Mouse (Mus musculus) midbrain, embryonic 12.5 days (tissue): ENCODE results near the gene Rab11fip4. TPM values are rescaled to one million over a fixed set of nuclear protein-coding genes. Genes with fewer than 3 reads are reported as not detected.
A peak's percentile ranks its signal among the peaks of the same experiment; 100 is the strongest.

Experiments used
- ATAC-seq: fragments of 200-750 bp; cut with Nextera tagmentation; 2 replicates; pipeline ENCODE4 v1.8.0; 2017; ENCODE audit warnings: low read depth, moderate TSS enrichment, moderate library complexity; ENCODE audit not compliant: low FRiP score
- H3K27ac ChIP-seq: fragments of 300-500 bp; sonication (generic); replicated peaks from 2 replicates; pipeline ENCODE4 v1.5.1; 2016; ENCODE audit warnings: mild to moderate bottlenecking
- H3K27me3 ChIP-seq: fragments of 300-500 bp; sonication (generic); 2 replicates; pipeline ENCODE4 v1.6.1; 2016; ENCODE audit warnings: mild to moderate bottlenecking
- H3K36me3 ChIP-seq: fragments of 300-500 bp; sonication (generic); 2 replicates; pipeline ENCODE4 v1.6.1; 2016
- H3K4me1 ChIP-seq: fragments of 300-500 bp; sonication (generic); 2 replicates; pipeline ENCODE4 v1.6.1; 2016
- H3K4me2 ChIP-seq: fragments of 300-500 bp; sonication (generic); replicated peaks from 2 replicates; pipeline ENCODE4 v1.6.1; 2016; ENCODE audit warnings: mild to moderate bottlenecking, moderate library complexity
- H3K4me3 ChIP-seq: fragments of 300-500 bp; sonication (generic); 2 replicates; pipeline ENCODE4 v1.5.1; 2016; ENCODE audit warnings: mild to moderate bottlenecking
- H3K9ac ChIP-seq: fragments of 300-500 bp; sonication (generic); replicated peaks from 2 replicates; pipeline ENCODE4 v1.6.1; 2016; ENCODE audit warnings: mild to moderate bottlenecking, moderate library complexity
- H3K9me3 ChIP-seq: fragments of 300-500 bp; sonication (generic); 2 replicates; pipeline ENCODE4 v1.6.1; 2016; ENCODE audit warnings: mild to moderate bottlenecking
- WGBS: fragments of 180-500 bp; shearing (Covaris S2); methylation state at CpG from one replicate; pipeline ENCODE4 v1.1.7; 2016; 5-methylcytosine and 5-hydroxymethylcytosine counted together
- polyA plus RNA-seq: library from polyadenylated mRNA; unstranded; fragments of >200 nt; fragmentation: Nextera tagmentation; extraction: Ambion mirVana; gene quantifications from 2 replicates; pipeline ENCODE4 v1.2.1, GENCODE M21; 2016

Rab11fip4 gene
- 20.6 and 26.8 TPM in 2 replicates for polyA plus RNA-seq

DNA sequence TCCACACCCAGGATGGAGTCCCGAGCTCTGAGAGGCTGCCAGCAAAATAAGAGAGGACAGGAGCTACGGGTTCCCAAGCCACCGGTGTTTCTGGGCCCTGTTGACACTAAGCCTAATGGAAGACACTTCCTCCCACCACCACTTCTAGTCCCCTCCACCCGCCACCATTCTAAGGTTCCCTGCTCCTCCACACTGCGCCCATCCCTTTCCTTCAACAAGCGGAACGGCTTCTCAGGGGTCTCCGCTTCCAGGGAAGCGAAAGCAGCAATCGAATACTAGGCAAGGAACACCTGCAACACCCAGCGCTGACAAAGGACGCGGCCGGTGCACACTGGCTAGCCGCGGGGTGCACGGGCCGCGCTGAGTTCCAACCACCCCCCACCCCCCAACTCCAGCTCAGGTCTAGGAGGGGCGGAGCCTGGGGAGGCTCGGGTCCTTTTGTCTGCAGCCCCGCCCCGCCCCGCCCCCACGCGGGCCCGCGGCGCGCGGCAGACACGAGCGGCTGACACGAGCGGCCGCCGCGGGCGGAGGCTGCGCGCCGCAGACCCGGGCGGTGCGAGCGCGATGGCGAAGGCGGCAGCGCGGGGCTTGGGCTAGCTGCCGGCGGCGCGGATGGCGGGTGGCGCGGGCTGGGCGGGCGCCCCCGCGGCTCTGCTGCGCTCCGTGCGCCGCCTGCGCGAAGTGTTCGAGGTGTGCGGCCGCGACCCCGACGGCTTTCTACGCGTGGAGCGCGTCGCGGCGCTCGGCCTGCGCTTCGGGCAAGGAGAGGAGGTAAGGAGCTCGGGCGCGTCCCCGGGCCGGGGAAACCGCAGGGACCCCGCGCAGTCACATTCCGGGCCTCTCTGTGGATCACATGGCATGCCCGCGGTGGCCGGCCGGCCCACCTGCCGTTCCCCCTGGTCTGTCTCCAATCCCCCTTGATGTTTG lies at the start of gene Rab11fip4:
Gene Rab11fip4 (plus strand): TSS at position 549 of the 927 bp plus-strand sequence.
- peak; percentile 75 for ATAC-seq
- H3K9me3 ChIP-seq: no peaks in the 10 kb centered on the region
- H3K27ac ChIP-seq: peak within 1 kb of the TSS; percentile 70
- peaks cover 37% of the 10 kb centered on the region for H3K4me1 ChIP-seq
- H3K4me2 ChIP-seq: peak within 1 kb of the TSS; percentile 84
- WGBS: 2% methylated on average over 64 of the region's 98 CpGs
- peaks cover 36% of the 10 kb centered on the region for H3K27me3 ChIP-seq
- H3K36me3 ChIP-seq: no peaks in the 10 kb centered on the region
- H3K9ac ChIP-seq: peak within 1 kb of the TSS; percentile 82
- H3K4me3 ChIP-seq: peak within 1 kb of the TSS; percentile 79

DNA sequence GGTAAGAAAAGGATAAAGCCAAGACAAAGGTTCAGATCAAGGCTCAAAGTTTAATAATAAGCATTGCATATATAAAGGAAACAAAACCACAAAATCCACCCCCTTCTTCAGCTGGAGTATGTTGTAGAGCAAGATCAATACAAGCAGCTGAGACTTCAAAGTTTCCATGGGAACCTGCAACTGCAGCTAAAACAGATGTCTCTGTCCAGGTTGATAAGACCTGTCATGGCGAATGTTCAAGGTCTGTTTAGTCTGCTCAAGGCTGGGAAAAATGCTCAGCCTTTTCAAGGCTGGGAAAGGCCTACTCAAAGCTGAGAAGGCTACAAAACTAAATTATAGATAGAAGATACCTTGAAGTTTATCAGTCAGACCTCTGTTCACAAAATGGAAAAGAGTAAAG lies 38.4 kb upstream of the Rab11fip4 start:
- Histone ChIP-seq H3K4me3 (no peak overlapping the region), H3K9me3 (no peaks in the 10 kb centered on the region), H3K4me1 (no peaks in the 10 kb centered on the region), H3K36me3 (peaks cover 80% of the 10 kb centered on the region), H3K4me2 (no peak overlapping the region), H3K27ac (no peak overlapping the region), H3K9ac (no peak overlapping the region), H3K27me3 (no peaks in the 10 kb centered on the region)
- ATAC-seq: no peak
- 78% methylated on average over 1 of the region's 1 CpGs for WGBS

DNA sequence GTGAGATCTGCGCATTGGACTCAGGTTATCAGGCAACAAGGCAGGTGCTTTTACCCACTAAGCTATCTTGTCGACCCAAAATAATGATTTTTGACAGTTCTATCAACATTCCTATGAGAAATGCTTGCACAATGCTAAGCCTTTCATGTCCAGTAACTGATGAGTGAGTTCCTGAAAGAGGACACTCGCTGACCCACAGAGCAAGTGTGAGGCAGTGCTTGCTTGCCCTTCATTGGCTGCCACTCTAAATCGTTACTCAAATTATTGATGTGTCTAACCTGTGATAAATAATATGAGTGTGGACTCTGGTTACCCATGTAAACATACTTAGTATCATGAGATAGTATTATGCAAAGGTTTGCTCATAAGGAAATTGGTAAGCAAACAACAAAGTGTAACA lies 30.5 kb upstream of the Rab11fip4 start:
- no peak for ATAC-seq
- Histone ChIP-seq H3K4me2 (no peak overlapping the region), H3K36me3 (peaks cover 82% of the 10 kb centered on the region), H3K4me3 (no peak overlapping the region), H3K27ac (no peak overlapping the region), H3K4me1 (no peaks in the 10 kb centered on the region), H3K9ac (no peak overlapping the region), H3K27me3 (no peaks in the 10 kb centered on the region), H3K9me3 (no peaks in the 10 kb centered on the region)
- WGBS: 91% methylated on average over 4 of the region's 4 CpGs

DNA sequence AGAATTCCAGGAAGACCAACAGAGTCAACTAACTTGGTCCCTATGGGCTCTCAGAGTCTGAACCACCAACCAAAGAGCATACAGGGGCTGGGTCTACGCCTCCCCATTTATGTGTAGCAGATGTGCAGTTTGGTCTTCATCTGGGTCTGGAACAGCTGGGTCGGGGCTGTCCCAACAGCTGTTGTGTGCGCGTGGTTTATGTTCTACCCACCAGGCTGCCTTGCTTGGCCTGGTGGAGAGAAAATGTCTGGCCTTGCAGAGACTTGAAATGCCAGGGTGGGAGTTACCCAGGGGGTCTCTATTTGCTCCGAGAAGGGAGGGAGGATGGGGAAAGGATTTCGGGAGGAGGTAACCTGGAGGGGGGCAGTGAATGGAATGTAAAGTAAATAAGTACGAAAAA lies 27.5 kb upstream of the Rab11fip4 start:
- 89% methylated on average over 7 of the region's 7 CpGs for WGBS
- H3K27me3 ChIP-seq: no peaks in the 10 kb centered on the region
- H3K9me3 ChIP-seq: no peaks in the 10 kb centered on the region
- no peaks in the 10 kb centered on the region for H3K4me1 ChIP-seq
- no peak overlapping the region for H3K4me3 ChIP-seq
- peaks cover 89% of the 10 kb centered on the region for H3K36me3 ChIP-seq
- no peak overlapping the region for H3K4me2 ChIP-seq
- no peak overlapping the region for H3K27ac ChIP-seq
- no peak for ATAC-seq
- H3K9ac ChIP-seq: no peak overlapping the region

GRCm38 (mm10) chr11:79566947-79567346 lies 24.1 kb upstream of the Rab11fip4 start:
- 61% methylated on average over 1 of the region's 1 CpGs for WGBS
- Histone ChIP-seq H3K36me3 (peaks cover 89% of the 10 kb centered on the region), H3K9ac (no peak overlapping the region), H3K27ac (no peak overlapping the region), H3K4me3 (no peak overlapping the region), H3K27me3 (no peaks in the 10 kb centered on the region), H3K4me1 (no peaks in the 10 kb centered on the region), H3K4me2 (no peak overlapping the region), H3K9me3 (no peaks in the 10 kb centered on the region)
- ATAC-seq: no peak

DNA sequence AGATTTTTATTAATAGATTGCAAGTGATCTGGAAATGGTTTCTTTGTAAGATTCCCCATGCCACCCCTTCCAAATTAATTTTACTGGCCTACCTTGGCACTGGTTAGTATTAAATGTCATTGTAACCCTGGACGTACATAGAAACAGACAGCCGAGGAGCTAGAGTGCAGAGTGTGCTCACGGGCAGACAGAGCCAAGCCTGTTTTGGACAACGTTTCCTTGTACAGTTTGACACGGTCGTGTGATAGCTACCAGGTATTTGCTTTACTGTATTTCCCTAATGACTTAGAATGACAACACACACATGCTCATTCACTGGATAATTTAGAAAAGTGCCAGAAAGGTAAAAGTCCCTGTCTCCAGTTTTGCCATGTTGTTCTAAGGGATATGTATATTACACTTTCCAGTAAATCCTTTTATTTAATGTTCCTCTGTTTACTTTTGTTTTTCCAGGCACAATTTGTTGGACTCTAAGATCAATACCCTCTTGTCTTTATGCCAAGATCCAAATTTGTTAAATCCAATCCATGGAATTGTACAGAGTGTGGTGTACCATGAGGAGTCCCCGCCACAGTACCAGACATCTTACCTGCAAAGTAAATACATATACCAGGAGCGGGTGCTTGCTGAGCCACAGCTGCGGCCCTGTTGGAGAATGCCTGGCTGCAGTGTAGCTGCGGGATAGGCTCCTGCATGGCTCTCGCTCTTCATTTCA lies 22.7 kb upstream of the Rab11fip4 start:
- Histone ChIP-seq H3K9ac (no peak overlapping the region), H3K4me3 (no peak overlapping the region), H3K4me2 (no peak overlapping the region), H3K36me3 (peaks cover 84% of the 10 kb centered on the region), H3K27me3 (no peaks in the 10 kb centered on the region), H3K9me3 (no peaks in the 10 kb centered on the region), H3K4me1 (no peaks in the 10 kb centered on the region), H3K27ac (no peak overlapping the region)
- WGBS: 93% methylated on average over 11 of the region's 11 CpGs
- no peak for ATAC-seq

DNA sequence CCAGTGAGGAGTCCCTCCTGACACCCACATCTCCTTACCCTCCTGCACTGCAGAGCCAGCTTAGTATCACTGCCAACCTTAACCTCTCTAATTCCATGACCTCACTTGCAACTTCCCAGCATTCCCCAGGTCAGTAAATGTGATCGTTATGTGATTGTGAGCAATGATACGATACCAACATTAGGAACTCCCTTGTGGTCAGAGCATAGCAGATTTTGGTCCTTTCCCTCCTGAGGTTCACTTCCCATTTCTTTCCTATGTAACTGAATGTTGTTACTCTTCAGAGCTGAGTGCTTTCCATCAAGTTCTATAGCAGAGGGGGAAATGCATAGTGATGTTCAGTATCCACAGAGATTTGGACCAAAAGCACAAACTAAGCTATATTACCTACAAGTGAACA lies 20.7 kb upstream of the Rab11fip4 start:
- WGBS: 95% methylated on average over 2 of the region's 2 CpGs
- H3K9ac ChIP-seq: no peak overlapping the region
- H3K4me1 ChIP-seq: no peaks in the 10 kb centered on the region
- H3K27me3 ChIP-seq: no peaks in the 10 kb centered on the region
- ATAC-seq: no peak
- H3K36me3 ChIP-seq: peaks cover 88% of the 10 kb centered on the region
- H3K4me3 ChIP-seq: no peak overlapping the region
- no peak overlapping the region for H3K27ac ChIP-seq
- H3K4me2 ChIP-seq: no peak overlapping the region
- H3K9me3 ChIP-seq: no peaks in the 10 kb centered on the region

DNA sequence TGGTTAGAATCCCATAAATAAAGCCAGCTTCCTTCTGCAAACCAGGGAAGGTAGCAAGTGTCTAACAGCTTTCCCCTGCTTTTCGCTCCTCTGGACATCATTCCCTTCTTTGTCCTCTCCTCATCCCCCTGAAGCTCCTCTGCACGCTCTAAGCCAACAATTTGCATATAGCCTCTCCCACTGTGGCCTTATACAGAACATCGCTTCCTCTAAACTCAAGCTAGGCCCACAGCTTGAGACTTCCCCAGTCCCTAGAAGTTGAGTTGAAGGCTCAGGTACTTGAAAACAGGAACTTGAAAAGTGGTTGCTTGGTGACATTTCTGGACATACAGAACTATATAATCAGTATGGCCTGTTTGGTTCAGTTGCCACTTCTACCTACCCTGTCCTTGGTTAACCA lies 17.2 kb upstream of the Rab11fip4 start:
- no peak for ATAC-seq
- Histone ChIP-seq H3K36me3 (peaks cover 67% of the 10 kb centered on the region), H3K9me3 (no peaks in the 10 kb centered on the region), H3K27ac (no peak overlapping the region), H3K4me3 (no peak overlapping the region), H3K4me1 (no peaks in the 10 kb centered on the region), H3K4me2 (no peak overlapping the region), H3K9ac (no peak overlapping the region), H3K27me3 (no peaks in the 10 kb centered on the region)
- 70% methylated on average over 3 of the region's 3 CpGs for WGBS

DNA sequence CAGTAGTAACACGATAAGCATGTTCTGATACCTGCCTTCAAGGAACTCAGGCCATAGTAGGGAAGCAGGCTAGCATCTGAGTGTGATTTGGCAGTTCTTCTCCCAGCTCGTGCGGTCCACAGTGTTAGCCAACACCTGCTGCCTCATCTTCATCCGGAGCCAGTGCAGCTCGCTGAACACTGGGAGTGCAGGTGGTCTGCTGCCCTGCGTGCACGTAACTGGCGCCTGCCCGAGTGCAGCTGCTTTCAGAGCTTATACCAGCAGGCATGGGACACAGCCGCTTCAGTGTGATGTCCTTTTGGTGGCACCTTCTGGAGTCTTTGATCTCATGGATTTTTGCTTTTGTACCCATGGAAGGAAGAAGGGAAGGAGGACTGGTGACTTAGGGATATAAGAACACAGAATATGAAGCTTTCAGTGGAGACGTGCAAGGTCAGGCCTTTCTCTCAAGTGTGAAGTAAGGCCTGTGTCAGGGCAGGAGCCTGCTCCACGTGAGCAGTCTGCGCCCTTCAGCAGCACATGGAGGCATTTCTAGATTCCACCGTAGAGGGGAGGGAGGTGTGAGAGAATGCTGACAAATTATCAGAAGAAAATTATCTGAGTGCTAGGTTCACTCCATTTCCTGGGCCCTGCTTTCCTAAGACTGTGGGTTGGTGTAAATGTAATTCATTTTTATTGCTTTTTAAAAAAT lies 15.5 kb upstream of the Rab11fip4 start:
- ATAC-seq: no peak
- H3K27ac ChIP-seq: no peak overlapping the region
- peaks cover 59% of the 10 kb centered on the region for H3K36me3 ChIP-seq
- H3K9ac ChIP-seq: no peak overlapping the region
- H3K4me1 ChIP-seq: no peaks in the 10 kb centered on the region
- no peaks in the 10 kb centered on the region for H3K9me3 ChIP-seq
- H3K27me3 ChIP-seq: no peaks in the 10 kb centered on the region
- 91% methylated on average over 14 of the region's 14 CpGs for WGBS
- H3K4me3 ChIP-seq: no peak overlapping the region
- H3K4me2 ChIP-seq: no peak overlapping the region

DNA sequence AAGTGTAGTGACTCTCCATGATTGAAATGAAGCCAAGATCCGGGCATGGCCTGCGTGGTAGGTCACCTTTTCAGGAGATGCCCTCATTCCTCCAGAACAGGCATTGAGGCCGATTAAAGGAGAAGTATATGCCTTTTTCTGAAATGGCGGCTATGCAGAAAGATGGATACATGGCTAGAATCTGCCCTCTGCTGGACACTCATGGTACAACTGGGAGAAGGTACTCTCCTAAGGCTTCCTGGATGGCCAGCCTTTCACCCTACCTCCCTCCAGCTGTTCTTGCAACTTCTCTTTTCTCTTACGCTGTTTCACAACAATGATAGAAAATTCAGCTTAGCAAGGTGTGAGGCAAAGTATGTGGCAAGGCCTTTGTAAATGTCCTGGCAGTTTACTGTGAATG lies 13.3 kb upstream of the Rab11fip4 start:
- Histone ChIP-seq H3K9ac (no peak overlapping the region), H3K36me3 (peaks cover 46% of the 10 kb centered on the region), H3K4me1 (no peaks in the 10 kb centered on the region), H3K9me3 (no peaks in the 10 kb centered on the region), H3K4me2 (no peak overlapping the region), H3K27me3 (no peaks in the 10 kb centered on the region), H3K27ac (no peak overlapping the region), H3K4me3 (no peak overlapping the region)
- ATAC-seq: no peak
- WGBS: 53% methylated on average over 5 of the region's 5 CpGs

- WGBS: 60% methylated on average over 4 of the region's 4 CpGs
- no peak for ATAC-seq
- Histone ChIP-seq H3K9me3 (no peaks in the 10 kb centered on the region), H3K27me3 (no peaks in the 10 kb centered on the region), H3K27ac (no peak overlapping the region), H3K4me1 (no peaks in the 10 kb centered on the region; the same call in 1 of the 2 replicates), H3K36me3 (peaks cover 23% of the 10 kb centered on the region), H3K4me2 (no peak overlapping the region), H3K9ac (no peak overlapping the region), H3K4me3 (no peak overlapping the region)
Observed at GRCm38 (mm10) chr11:79580660-79581059, 10.4 kb upstream of the Rab11fip4 start.

DNA sequence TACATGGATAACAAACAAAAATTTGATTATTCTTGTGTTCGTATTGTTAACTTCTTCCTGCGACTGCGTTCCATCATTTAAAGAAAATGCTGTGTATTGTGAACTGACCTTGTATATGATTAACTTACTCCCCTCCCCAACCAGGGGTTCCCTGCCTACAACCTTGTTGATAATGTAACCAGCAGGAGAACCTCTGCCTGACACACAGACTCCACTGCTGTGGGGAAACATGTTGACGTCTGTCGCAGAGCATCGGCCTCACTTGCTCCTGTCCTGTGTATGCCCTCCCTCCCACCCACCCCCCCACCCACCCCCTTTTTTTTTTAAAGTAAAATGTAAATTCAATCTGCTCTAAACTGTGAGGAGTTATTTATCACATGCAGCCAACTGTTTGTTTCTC lies 9.8 kb upstream of the Rab11fip4 start:
- Histone ChIP-seq H3K27me3 (no peaks in the 10 kb centered on the region), H3K9me3 (no peaks in the 10 kb centered on the region), H3K4me2 (no peak overlapping the region), H3K4me1 (no peaks in the 10 kb centered on the region; the same call in 1 of the 2 replicates), H3K27ac (no peak overlapping the region), H3K4me3 (no peak overlapping the region), H3K36me3 (peaks cover 22% of the 10 kb centered on the region), H3K9ac (no peak overlapping the region)
- WGBS: 90% methylated on average over 6 of the region's 6 CpGs
- ATAC-seq: no peak
